Mouse (Mus musculus) frontal cortex, postnatal 36 days (tissue): Measurements from ENCODE around the gene Esd.

Source experiments
- DNase-seq, 2 experiments: peaks; one replicate each; pipeline ENCODE4 v3.0.0; 2022; ENCODE audit warnings: low spot score in 2 of 2

Esd gene

GRCm38 (mm10) chr14:74794931-74795330, 62.8 kb downstream of the Esd start:
- DNase-seq, result no peak

GRCm38 (mm10) chr14:74797386-74798062, 65.4 kb downstream of the Esd start:
- DNase-seq, result no peak

GRCm38 (mm10) chr14:74798063-74798890, 66.2 kb downstream of the Esd start:
- DNase-seq, result no peak
